Mouse (Mus musculus) olfactory bulb, adult 2 months (tissue): Measurements from ENCODE around the gene Fgfr2. TPM values are rescaled to one million over a fixed set of nuclear protein-coding genes. Genes with fewer than 3 reads are reported as not detected.

Source experiments
- H3K27ac ChIP-seq: fragments of 200-500 bp; 2 replicates; pipeline ENCODE4 v1.5.1; 2012; ENCODE audit warnings: low read depth, low read length; ENCODE audit not compliant: insufficient read depth
- H3K4me1 ChIP-seq: fragments of 200-500 bp; 2 replicates; pipeline ENCODE4 v1.6.1; 2012; ENCODE audit warnings: low read length; ENCODE audit not compliant: control insufficient read depth, insufficient read depth
- H3K4me3 ChIP-seq: fragments of 200-500 bp; 2 replicates; pipeline ENCODE4 v1.5.1; 2012; ENCODE audit warnings: mild to moderate bottlenecking, low read depth, low read length, moderate library complexity; ENCODE audit not compliant: insufficient read depth
- CTCF ChIP-seq: fragments of 200-500 bp; IDR thresholded peaks from 2 replicates; pipeline ENCODE4 v1.5.1; 2012; ENCODE audit warnings: low read depth, mild to moderate bottlenecking, low read length, moderate library complexity; ENCODE audit not compliant: insufficient read depth
- POLR2A ChIP-seq: fragments of 200-500 bp; IDR thresholded peaks from 2 replicates; pipeline ENCODE4 v1.6.1; 2012; ENCODE audit warnings: mild to moderate bottlenecking, low read depth, low read length, moderate library complexity; ENCODE audit not compliant: insufficient read depth
- WGBS: fragments of 180-500 bp; shearing (Covaris S2); methylation state at CpG from one replicate; pipeline ENCODE4 v1.1.7; 2018; 5-methylcytosine and 5-hydroxymethylcytosine counted together
- polyA plus RNA-seq: library from polyadenylated mRNA; stranded (reverse); fragments of >200 nt; gene quantifications from 2 replicates; pipeline ENCODE4 v1.2.4, GENCODE M21; 2012; ENCODE audit warnings: low replicate concordance; ENCODE audit not compliant: missing spikeins, insufficient read depth, insufficient read length

The Fgfr2 gene
- polyA plus RNA-seq, 1 experiment = not detected

GRCm38 (mm10) chr7:132253513-132253912 is 869.6 kb downstream of the Fgfr2 start:
- no peak overlapping the region for H3K27ac ChIP-seq

GRCm38 (mm10) chr7:132253078-132253477 is 870.1 kb downstream of the Fgfr2 start:
- Histone ChIP-seq H3K27ac (no peak overlapping the region), H3K4me1 (peaks cover 3% of the 10 kb centered on the region; the same call in 1 of the 2 replicates), H3K4me3 (no peak overlapping the region)
- TF ChIP-seq POLR2A (no peak), CTCF (no peak)
- WGBS = 90% methylated on average over 4 of the region's 4 CpGs

More at GRCm38 (mm10) chr7:132253513-132253912, 869.6 kb downstream of the Fgfr2 start:
- TF ChIP-seq CTCF = no peak
- no peak for TF ChIP-seq POLR2A
- WGBS = 94% methylated on average over 5 of the region's 5 CpGs
- no peaks in the 10 kb centered on the region for H3K4me1 ChIP-seq
- H3K4me3 ChIP-seq = no peak overlapping the region

GRCm38 (mm10) chr7:132249563-132250119 is 873.5 kb downstream of the Fgfr2 start:
- no peak overlapping the region for H3K27ac ChIP-seq
- peaks cover 8% of the 10 kb centered on the region for H3K4me1 ChIP-seq
- WGBS = 77% methylated on average over 10 of the region's 10 CpGs
- TF ChIP-seq POLR2A (no peak), CTCF (no peak)
- no peak overlapping the region for H3K4me3 ChIP-seq

- 0 out of 2 replicates have a peak overlapping the region, but pooled peaks have one; percentile 6 for H3K27ac ChIP-seq
- TF ChIP-seq CTCF = no peak
- no peak for TF ChIP-seq POLR2A
- H3K4me3 ChIP-seq = no peak overlapping the region
- peaks cover 8% of the 10 kb centered on the region for H3K4me1 ChIP-seq
- WGBS = 18% methylated on average over 11 of the region's 11 CpGs
Observed at GRCm38 (mm10) chr7:132247567-132247966, 875.6 kb downstream of the Fgfr2 start.

- TF ChIP-seq CTCF (no peak), POLR2A (no peak)
- no peak overlapping the region for H3K4me3 ChIP-seq
- H3K27ac ChIP-seq = 0 out of 2 replicates have a peak overlapping the region, but pooled peaks have one; percentile 6
- WGBS = 73% methylated on average over 5 of the region's 5 CpGs
- peaks cover 8% of the 10 kb centered on the region for H3K4me1 ChIP-seq
Observed at GRCm38 (mm10) chr7:132247091-132247490, 876.1 kb downstream of the Fgfr2 start.

GRCm38 (mm10) chr7:132245730-132246129 is 877.4 kb downstream of the Fgfr2 start:
- no peak for TF ChIP-seq POLR2A
- Histone ChIP-seq H3K27ac (no peak overlapping the region), H3K4me1 (peaks cover 8% of the 10 kb centered on the region), H3K4me3 (no peak overlapping the region)
- 95% methylated on average over 6 of the region's 6 CpGs for WGBS

- H3K4me1 ChIP-seq = peaks cover 8% of the 10 kb centered on the region
- TF ChIP-seq POLR2A (no peak), CTCF (no peak)
- no peak overlapping the region for H3K27ac ChIP-seq
- WGBS = 97% methylated on average over 14 of the region's 14 CpGs
- H3K4me3 ChIP-seq = no peak overlapping the region
Observed at GRCm38 (mm10) chr7:132244637-132245036, 878.5 kb downstream of the Fgfr2 start.

GRCm38 (mm10) chr7:132243225-132243624 is 879.9 kb downstream of the Fgfr2 start:
- no peak overlapping the region for H3K4me3 ChIP-seq
- no peak overlapping the region for H3K27ac ChIP-seq
- H3K4me1 ChIP-seq = peaks cover 7% of the 10 kb centered on the region
- WGBS = 81% methylated on average over 5 of the region's 5 CpGs
- TF ChIP-seq CTCF = no peak
- no peak for TF ChIP-seq POLR2A

- H3K27ac ChIP-seq = no peak overlapping the region
- H3K4me3 ChIP-seq = no peak overlapping the region
- H3K4me1 ChIP-seq = peaks cover 4% of the 10 kb centered on the region
- no peak for TF ChIP-seq POLR2A
- TF ChIP-seq CTCF = no peak
- 58% methylated on average over 4 of the region's 4 CpGs for WGBS
Observed at GRCm38 (mm10) chr7:132242617-132243141, 880.5 kb downstream of the Fgfr2 start.
